Mouse (Mus musculus) testis, postnatal 14 days (tissue): ENCODE measurements around the gene Hsph1.

Experiments
- DNase-seq: peaks from one replicate; pipeline ENCODE4 v3.0.0; 2021; ENCODE audit warnings: low spot score

Hsph1 gene

GRCm38 (mm10) chr5:149641277-149641892 is 5.2 kb upstream of the Hsph1 start:
- peak; percentile 73 for DNase-seq

GRCm38 (mm10) chr5:149637306-149637705 is 1.1 kb upstream of the Hsph1 start:
- no peak for DNase-seq

- no peak for DNase-seq
These were observed 620 bp downstream of the Hsph1 start for GRCm38 (mm10) chr5:149635556-149635955.

- no peak for DNase-seq
These were observed 1.7 kb downstream of the Hsph1 start for GRCm38 (mm10) chr5:149634409-149635035.

GRCm38 (mm10) chr5:149625547-149625946 is 10.6 kb downstream of the Hsph1 start:
- DNase-seq: no peak

- DNase-seq: no peak
These were observed 12.1 kb downstream of the Hsph1 start for GRCm38 (mm10) chr5:149623815-149624675.

GRCm38 (mm10) chr5:149622644-149623043 is 13.5 kb downstream of the Hsph1 start:
- no peak for DNase-seq

- DNase-seq: no peak
These were observed 14.0 kb downstream of the Hsph1 start for GRCm38 (mm10) chr5:149622152-149622551.

- DNase-seq: no peak
These were observed 18.3 kb downstream of the Hsph1 start for GRCm38 (mm10) chr5:149617776-149618425.

- no peak for DNase-seq
These were observed 19.4 kb downstream of the Hsph1 start for GRCm38 (mm10) chr5:149616817-149617216.

- no peak for DNase-seq
These were observed 20.0 kb downstream of the Hsph1 start for GRCm38 (mm10) chr5:149616138-149616537.

GRCm38 (mm10) chr5:149612740-149613139 is 23.4 kb downstream of the Hsph1 start:
- no peak for DNase-seq

- no peak for DNase-seq
These were observed 24.0 kb downstream of the Hsph1 start for GRCm38 (mm10) chr5:149612165-149612518.

- DNase-seq: peak; percentile 27
These were observed 24.6 kb downstream of the Hsph1 start for GRCm38 (mm10) chr5:149611476-149612164.

- no peak for DNase-seq
These were observed 29.0 kb downstream of the Hsph1 start for GRCm38 (mm10) chr5:149607083-149607720.

GRCm38 (mm10) chr5:149603241-149603640 is 32.9 kb downstream of the Hsph1 start:
- DNase-seq: no peak

- DNase-seq: no peak
These were observed 34.2 kb downstream of the Hsph1 start for GRCm38 (mm10) chr5:149601996-149602395.

- DNase-seq: no peak
These were observed 38.8 kb downstream of the Hsph1 start for GRCm38 (mm10) chr5:149597351-149597750.

GRCm38 (mm10) chr5:149594215-149594614 is 42.0 kb downstream of the Hsph1 start:
- no peak for DNase-seq

- DNase-seq: no peak
These were observed 46.2 kb downstream of the Hsph1 start for GRCm38 (mm10) chr5:149589932-149590331.

GRCm38 (mm10) chr5:149588814-149589534 is 47.2 kb downstream of the Hsph1 start:
- DNase-seq: no peak
